Mouse (Mus musculus): Measurements from ENCODE around the gene Fgfr2. TPM values are rescaled to one million over a fixed set of nuclear protein-coding genes. Genes with fewer than 3 reads are reported as not detected.

Gene Fgfr2
- polyA plus RNA-seq, 1 experiment from 2014 or later, result 92.0 TPM

GRCm38 (mm10) chr7:132119817-132120216 is 1003.3 kb downstream of the Fgfr2 start:
- Histone ChIP-seq H3K9me3 (ENCODE audit: control insufficient read depth, low read length) (no peaks in the 10 kb centered on the region), H3K4me1 (ENCODE audit: control insufficient read depth, insufficient read depth, low read length) (no peaks in the 10 kb centered on the region), H3K9ac (ENCODE audit: low read length) (no peak overlapping the region), H3K27me3 (ENCODE audit: control insufficient read depth, insufficient read depth, low read length) (no peaks in the 10 kb centered on the region), H3K4me3 (ENCODE audit: low read depth, low read length) (no peak overlapping the region), H3K36me3 (ENCODE audit: control insufficient read depth, insufficient read depth, low read length) (no peaks in the 10 kb centered on the region), H3K4me2 (no peak overlapping the region), H3K27ac (ENCODE audit: low read depth, low read length) (no peak overlapping the region)
- WGBS, result 90% methylated on average over 4 of the region's 4 CpGs
- no peak for ATAC-seq (ENCODE audit: low FRiP score)
- no peak for DNase-seq (ENCODE audit: low spot score, missing footprints)

GRCm38 (mm10) chr7:132111770-132112169 is 1011.4 kb downstream of the Fgfr2 start:
- ATAC-seq (ENCODE audit: low FRiP score), result no peak
- WGBS, result 75% methylated on average over 5 of the region's 5 CpGs
- Histone ChIP-seq H3K27ac (ENCODE audit: low read depth, low read length) (no peak overlapping the region), H3K9ac (ENCODE audit: low read length) (no peak overlapping the region), H3K4me3 (ENCODE audit: low read depth, low read length) (no peak overlapping the region), H3K27me3 (ENCODE audit: control insufficient read depth, insufficient read depth, low read length) (no peaks in the 10 kb centered on the region), H3K4me2 (no peak overlapping the region), H3K9me3 (ENCODE audit: control insufficient read depth, low read length) (no peaks in the 10 kb centered on the region), H3K36me3 (ENCODE audit: control insufficient read depth, insufficient read depth, low read length) (no peaks in the 10 kb centered on the region), H3K4me1 (ENCODE audit: control insufficient read depth, insufficient read depth, low read length) (no peaks in the 10 kb centered on the region)
- no peak for DNase-seq (ENCODE audit: low spot score, missing footprints)

- 85% methylated on average over 3 of the region's 3 CpGs for WGBS
- Histone ChIP-seq H3K27me3 (ENCODE audit: control insufficient read depth, insufficient read depth, low read length) (no peaks in the 10 kb centered on the region), H3K4me1 (ENCODE audit: control insufficient read depth, insufficient read depth, low read length) (no peaks in the 10 kb centered on the region), H3K9me3 (ENCODE audit: control insufficient read depth, low read length) (no peaks in the 10 kb centered on the region), H3K4me3 (ENCODE audit: low read depth, low read length) (no peak overlapping the region), H3K36me3 (ENCODE audit: control insufficient read depth, insufficient read depth, low read length) (no peaks in the 10 kb centered on the region), H3K4me2 (no peak overlapping the region), H3K9ac (ENCODE audit: low read length) (no peak overlapping the region), H3K27ac (ENCODE audit: low read depth, low read length) (no peak overlapping the region)
- DNase-seq (ENCODE audit: low spot score, missing footprints) (no peak), ATAC-seq (ENCODE audit: low FRiP score) (no peak)
Observed at GRCm38 (mm10) chr7:132110308-132110707, 1012.8 kb downstream of the Fgfr2 start.

- no peaks in the 10 kb centered on the region for H3K27me3 ChIP-seq (ENCODE audit: control insufficient read depth, insufficient read depth, low read length)
- H3K4me2 ChIP-seq, result no peak overlapping the region
- ATAC-seq (ENCODE audit: low FRiP score), result no peak
- no peak overlapping the region for H3K27ac ChIP-seq (ENCODE audit: low read depth, low read length)
- no peak for DNase-seq (ENCODE audit: low spot score, missing footprints)
- H3K4me3 ChIP-seq (ENCODE audit: low read depth, low read length), result no peak overlapping the region
- 90% methylated on average over 4 of the region's 4 CpGs for WGBS
- no peaks in the 10 kb centered on the region for H3K9me3 ChIP-seq (ENCODE audit: control insufficient read depth, low read length)
- H3K4me1 ChIP-seq (ENCODE audit: control insufficient read depth, insufficient read depth, low read length), result no peaks in the 10 kb centered on the region
- no peaks in the 10 kb centered on the region for H3K36me3 ChIP-seq (ENCODE audit: control insufficient read depth, insufficient read depth, low read length)
- H3K9ac ChIP-seq (ENCODE audit: low read length), result no peak overlapping the region
Observed at GRCm38 (mm10) chr7:132106891-132107290, 1016.3 kb downstream of the Fgfr2 start.

- Histone ChIP-seq H3K9ac (ENCODE audit: low read length) (no peak overlapping the region), H3K9me3 (ENCODE audit: control insufficient read depth, low read length) (no peaks in the 10 kb centered on the region), H3K4me3 (ENCODE audit: low read depth, low read length) (no peak overlapping the region), H3K36me3 (ENCODE audit: control insufficient read depth, insufficient read depth, low read length) (no peaks in the 10 kb centered on the region), H3K27me3 (ENCODE audit: control insufficient read depth, insufficient read depth, low read length) (no peaks in the 10 kb centered on the region), H3K27ac (ENCODE audit: low read depth, low read length) (no peak overlapping the region), H3K4me2 (no peak overlapping the region), H3K4me1 (ENCODE audit: control insufficient read depth, insufficient read depth, low read length) (no peaks in the 10 kb centered on the region)
- 88% methylated on average over 4 of the region's 4 CpGs for WGBS
- no peak for ATAC-seq (ENCODE audit: low FRiP score)
- DNase-seq (ENCODE audit: low spot score, missing footprints), result no peak
Observed at GRCm38 (mm10) chr7:132105326-132105725, 1017.8 kb downstream of the Fgfr2 start.

- H3K4me1 ChIP-seq (ENCODE audit: control insufficient read depth, insufficient read depth, low read length), result no peaks in the 10 kb centered on the region
- no peak overlapping the region for H3K27ac ChIP-seq (ENCODE audit: low read depth, low read length)
- ATAC-seq (ENCODE audit: low FRiP score) (no peak), DNase-seq (ENCODE audit: low spot score, missing footprints) (no peak)
- 92% methylated on average over 4 of the region's 4 CpGs for WGBS
- no peaks in the 10 kb centered on the region for H3K27me3 ChIP-seq (ENCODE audit: control insufficient read depth, insufficient read depth, low read length)
- H3K9ac ChIP-seq (ENCODE audit: low read length), result no peak overlapping the region
- H3K4me3 ChIP-seq (ENCODE audit: low read depth, low read length), result no peak overlapping the region
- H3K9me3 ChIP-seq (ENCODE audit: control insufficient read depth, low read length), result no peaks in the 10 kb centered on the region
- H3K36me3 ChIP-seq (ENCODE audit: control insufficient read depth, insufficient read depth, low read length), result no peaks in the 10 kb centered on the region
- H3K4me2 ChIP-seq, result no peak overlapping the region
Observed at GRCm38 (mm10) chr7:132098441-132098840, 1024.7 kb downstream of the Fgfr2 start.

GRCm38 (mm10) chr7:132094666-132095065 is 1028.5 kb downstream of the Fgfr2 start:
- no peak for ATAC-seq (ENCODE audit: low FRiP score)
- no peak overlapping the region for H3K4me3 ChIP-seq (ENCODE audit: low read depth, low read length)
- no peak for DNase-seq (ENCODE audit: low spot score, missing footprints)
- H3K27ac ChIP-seq (ENCODE audit: low read depth, low read length), result no peak overlapping the region
- no peak overlapping the region for H3K4me2 ChIP-seq
- H3K36me3 ChIP-seq (ENCODE audit: control insufficient read depth, insufficient read depth, low read length), result no peaks in the 10 kb centered on the region
- no peak overlapping the region for H3K9ac ChIP-seq (ENCODE audit: low read length)
- H3K27me3 ChIP-seq (ENCODE audit: control insufficient read depth, insufficient read depth, low read length), result no peaks in the 10 kb centered on the region
- H3K4me1 ChIP-seq (ENCODE audit: control insufficient read depth, insufficient read depth, low read length), result no peaks in the 10 kb centered on the region
- H3K9me3 ChIP-seq (ENCODE audit: control insufficient read depth, low read length), result no peaks in the 10 kb centered on the region
- WGBS, result 76% methylated on average over 7 of the region's 7 CpGs

- H3K4me2 ChIP-seq, result no peak overlapping the region
- H3K9ac ChIP-seq (ENCODE audit: low read length), result no peak overlapping the region
- no peak overlapping the region for H3K27ac ChIP-seq (ENCODE audit: low read depth, low read length)
- H3K27me3 ChIP-seq (ENCODE audit: control insufficient read depth, insufficient read depth, low read length), result no peaks in the 10 kb centered on the region
- no peak overlapping the region for H3K4me3 ChIP-seq (ENCODE audit: low read depth, low read length)
- WGBS, result 91% methylated on average over 7 of the region's 7 CpGs
- no peaks in the 10 kb centered on the region for H3K36me3 ChIP-seq (ENCODE audit: control insufficient read depth, insufficient read depth, low read length)
- no peaks in the 10 kb centered on the region for H3K4me1 ChIP-seq (ENCODE audit: control insufficient read depth, insufficient read depth, low read length)
- ATAC-seq (ENCODE audit: low FRiP score), result no peak
- no peak for DNase-seq (ENCODE audit: low spot score, missing footprints)
- no peaks in the 10 kb centered on the region for H3K9me3 ChIP-seq (ENCODE audit: control insufficient read depth, low read length)
Observed at GRCm38 (mm10) chr7:132091551-132091950, 1031.6 kb downstream of the Fgfr2 start.

GRCm38 (mm10) chr7:132088606-132089005 is 1034.5 kb downstream of the Fgfr2 start:
- DNase-seq (ENCODE audit: low spot score, missing footprints) (no peak), ATAC-seq (ENCODE audit: low FRiP score) (no peak)
- Histone ChIP-seq H3K27me3 (ENCODE audit: control insufficient read depth, insufficient read depth, low read length) (no peaks in the 10 kb centered on the region), H3K4me3 (ENCODE audit: low read depth, low read length) (no peak overlapping the region), H3K36me3 (ENCODE audit: control insufficient read depth, insufficient read depth, low read length) (no peaks in the 10 kb centered on the region), H3K4me1 (ENCODE audit: control insufficient read depth, insufficient read depth, low read length) (no peaks in the 10 kb centered on the region), H3K4me2 (no peak overlapping the region), H3K9ac (ENCODE audit: low read length) (no peak overlapping the region), H3K27ac (ENCODE audit: low read depth, low read length) (no peak overlapping the region), H3K9me3 (ENCODE audit: control insufficient read depth, low read length) (no peaks in the 10 kb centered on the region)
- WGBS, result 83% methylated on average over 6 of the region's 6 CpGs

GRCm38 (mm10) chr7:132088181-132088580 is 1035.0 kb downstream of the Fgfr2 start:
- ATAC-seq (ENCODE audit: low FRiP score) (no peak), DNase-seq (ENCODE audit: low spot score, missing footprints) (no peak)
- Histone ChIP-seq H3K36me3 (ENCODE audit: control insufficient read depth, insufficient read depth, low read length) (no peaks in the 10 kb centered on the region), H3K9me3 (ENCODE audit: control insufficient read depth, low read length) (no peaks in the 10 kb centered on the region), H3K9ac (ENCODE audit: low read length) (no peak overlapping the region), H3K27me3 (ENCODE audit: control insufficient read depth, insufficient read depth, low read length) (no peaks in the 10 kb centered on the region), H3K27ac (ENCODE audit: low read depth, low read length) (no peak overlapping the region), H3K4me1 (ENCODE audit: control insufficient read depth, insufficient read depth, low read length) (no peaks in the 10 kb centered on the region), H3K4me3 (ENCODE audit: low read depth, low read length) (no peak overlapping the region), H3K4me2 (no peak overlapping the region)
- 84% methylated on average over 4 of the region's 4 CpGs for WGBS
